Comparison of ENCODE assay signal across 15 mouse cellular contexts in genomic region chrX:13506376-13506775, GRCm38 (mm10). TPM values are rescaled to one million over a fixed set of nuclear protein-coding genes. Genes with fewer than 3 reads are reported as not detected.
A peak's percentile ranks its signal among the peaks of the same experiment; 100 is the strongest.
DNase-seq lines count a peak whose midpoint lies in the region; ATAC-seq and TF ChIP-seq lines count a peak whose summit lies in the region.
"Had no signal": no experiment of that assay in that cellular context is flagged by ENCODE, and none has a peak within 500 bp of the region (broad histone marks: within the 10 kb centered on the region; RNA-seq: fewer than 3 reads in every experiment).

No protein-coding gene starts in this region.

- no peaks in the 10 kb centered on the region for H3K4me1 ChIP-seq in embryonic facial prominence, embryonic 14.5 days (ENCODE audit: control insufficient read depth, insufficient read depth, low read length)
- H3K4me1 ChIP-seq in embryonic facial prominence, embryonic 10.5 days = no peaks in the 10 kb centered on the region
- no peaks in the 10 kb centered on the region for H3K4me1 ChIP-seq in kidney, adult 2 months (ENCODE audit: control insufficient read depth, insufficient read depth, low read length)
- H3K4me1 ChIP-seq in brown adipose tissue, adult 24 weeks (ENCODE audit: control insufficient read depth, insufficient read depth, insufficient read length, low read length) = peaks cover 17% of the 10 kb centered on the region
- H3K4me1 ChIP-seq: heart, embryonic 15.5 days; neural tube, embryonic 15.5 days had no signal

- H3K9ac ChIP-seq in embryonic facial prominence, embryonic 14.5 days (ENCODE audit: low read depth, low read length) = no peak overlapping the region
- H3K9ac ChIP-seq: heart, embryonic 15.5 days; hindbrain, embryonic 15.5 days; neural tube, embryonic 15.5 days had no signal

- no peak for TF ChIP-seq POLR2A in kidney, adult 2 months (IDR thresholded peaks at IDR 0.05; ENCODE audit: low read depth, low read length)

- peak; percentile 12 for DNase-seq in embryonic facial prominence, embryonic 14.5 days (ENCODE audit: low spot score)
- no peak for DNase-seq in embryonic facial prominence, embryonic 10.5 days (ENCODE audit: low spot score)
- peak; percentile 42 for DNase-seq in kidney, adult 2 months
- DNase-seq in kidney, adult 18-20 months = no peak
- DNase-seq in lung, postnatal 10 days = peak; percentile 50
- DNase-seq in layer of hippocampus, adult 11-12 months (ENCODE audit: low spot score) = no peak
- no peak for DNase-seq in MN1 (ENCODE audit: low spot score)
- DNase-seq: cerebellum, adult 18-20 months; embryo, embryonic 11 days; left cerebral cortex, postnatal 4 days; thymus, adult 18-20 months had no signal

- 49% methylated on average over 2 of the region's 2 CpGs for WGBS in embryonic facial prominence, embryonic 14.5 days
- 44% methylated on average over 2 of the region's 2 CpGs for WGBS in embryonic facial prominence, embryonic 10.5 days
- 71% methylated on average over 2 of the region's 2 CpGs for WGBS in kidney, adult 2 months

- no peak overlapping the region for H3K4me2 ChIP-seq in embryonic facial prominence, embryonic 14.5 days (ENCODE audit: low read depth, low read length)
- H3K4me2 ChIP-seq: heart, embryonic 15.5 days; hindbrain, embryonic 15.5 days; neural tube, embryonic 15.5 days had no signal

- no peaks in the 10 kb centered on the region; the same call in 1 of the 2 replicates for H3K27me3 ChIP-seq in embryonic facial prominence, embryonic 14.5 days (replicated peaks; ENCODE audit: control insufficient read depth, insufficient read depth, low read length)
- peaks cover 64% of the 10 kb centered on the region for H3K27me3 ChIP-seq in embryonic facial prominence, embryonic 10.5 days (replicated peaks; ENCODE audit: low read depth, poor library complexity, severe bottlenecking)
- H3K27me3 ChIP-seq in kidney, adult 2 months (replicated peaks; ENCODE audit: control insufficient read depth, insufficient read depth, low read length) = no peaks in the 10 kb centered on the region
- H3K27me3 ChIP-seq: hindbrain, embryonic 15.5 days; neural tube, embryonic 15.5 days had no signal

- no peak overlapping the region for H3K4me3 ChIP-seq in embryonic facial prominence, embryonic 14.5 days (ENCODE audit: low read depth, low read length)
- no peak overlapping the region for H3K4me3 ChIP-seq in embryonic facial prominence, embryonic 10.5 days
- H3K4me3 ChIP-seq in kidney, adult 2 months (ENCODE audit: insufficient read depth, low read depth, low read length) = no peak overlapping the region
- H3K4me3 ChIP-seq in brown adipose tissue, adult 24 weeks (ENCODE audit: insufficient read depth, low read depth, low read length) = no peak overlapping the region
- H3K4me3 ChIP-seq: heart, embryonic 15.5 days; hindbrain, embryonic 15.5 days; neural tube, embryonic 15.5 days had no signal

- H3K9me3 ChIP-seq in embryonic facial prominence, embryonic 14.5 days (ENCODE audit: control insufficient read depth, low read length) = no peaks in the 10 kb centered on the region
- no peaks in the 10 kb centered on the region for H3K9me3 ChIP-seq in embryonic facial prominence, embryonic 10.5 days
- H3K9me3 ChIP-seq: heart, embryonic 15.5 days; hindbrain, embryonic 15.5 days; neural tube, embryonic 15.5 days had no signal

- no peak for ATAC-seq in embryonic facial prominence, embryonic 14.5 days (ENCODE audit: low read depth)

- H3K36me3 ChIP-seq in embryonic facial prominence, embryonic 14.5 days (ENCODE audit: control insufficient read depth, insufficient read depth, low read length) = no peaks in the 10 kb centered on the region
- H3K36me3 ChIP-seq in embryonic facial prominence, embryonic 10.5 days (replicated peaks) = no peaks in the 10 kb centered on the region
- H3K36me3 ChIP-seq in kidney, adult 2 months (ENCODE audit: control insufficient read depth, insufficient read depth, low read length) = no peaks in the 10 kb centered on the region
- H3K36me3 ChIP-seq: heart, embryonic 15.5 days; hindbrain, embryonic 15.5 days; neural tube, embryonic 15.5 days had no signal

- no peak for TF ChIP-seq CTCF in kidney, adult 2 months (conservative IDR thresholded peaks at IDR 0.05; ENCODE audit: insufficient read depth, insufficient read length, low read depth, low read length)

- H3K27ac ChIP-seq in embryonic facial prominence, embryonic 14.5 days (replicated peaks; ENCODE audit: low read depth, low read length) = no peak overlapping the region
- no peak overlapping the region for H3K27ac ChIP-seq in embryonic facial prominence, embryonic 10.5 days (replicated peaks)
- no peak overlapping the region for H3K27ac ChIP-seq in kidney, adult 2 months (ENCODE audit: insufficient read depth, low read depth, low read length)
- H3K27ac ChIP-seq in brown adipose tissue, adult 24 weeks (replicated peaks; ENCODE audit: low read depth, low read length) = peak overlapping the region; percentile 97
- H3K27ac ChIP-seq: heart, embryonic 15.5 days; hindbrain, embryonic 15.5 days; neural tube, embryonic 15.5 days had no signal

RNA-seq across cellular contexts. Expression of gene Nyx, which starts 40.5 kb away (rescaled TPM):
- 0.03 and 0.04 TPM in 2 replicates for polyA plus RNA-seq in embryonic facial prominence, embryonic 14.5 days (2014; fragmentation: Nextera tagmentation; extraction: Ambion mirVana)
- 0.03 and 0.10 TPM in 2 replicates for polyA plus RNA-seq in embryonic facial prominence, embryonic 10.5 days (2016; fragmentation: Nextera tagmentation; extraction: Ambion mirVana)
- polyA plus RNA-seq in kidney, adult 2 months (2012; rRNA removed) = 0.06 and 0.11 TPM in 2 replicates
- not detected in 2 replicates for polyA plus RNA-seq in brown adipose tissue, adult 24 weeks (2012; ENCODE audit: insufficient read depth, insufficient read length, missing spikeins)

Comparison
In these comparisons a context has a peak if more than half of its experiments do, and no peak if none do; other contexts are left out.
1. DNase-seq: peak in embryonic facial prominence, embryonic 14.5 days (single experiment), kidney, adult 2 months (single experiment) and lung, postnatal 10 days (single experiment); none in embryonic facial prominence, embryonic 10.5 days (single experiment), kidney, adult 18-20 months (single experiment), layer of hippocampus, adult 11-12 months (single experiment) and MN1 (single experiment).